Mouse (Mus musculus) cerebellum, adult 11 months (tissue): ENCODE measurements at regions not wholly inside any gene's neighbourhood (a gene's known extent, or its start where the extent isn't known, plus 50 kb on each side); places are given as distances from the start of the nearest gene placed in this dataset.
"Not testable (repeated sequence)": the region's sequence is repeated elsewhere in the genome, so short reads cannot be mapped to it uniquely, and the experiment has no call there.

Source experiments
- DNase-seq: peaks from one replicate; pipeline ENCODE4 v3.0.0; 2022

DNA sequence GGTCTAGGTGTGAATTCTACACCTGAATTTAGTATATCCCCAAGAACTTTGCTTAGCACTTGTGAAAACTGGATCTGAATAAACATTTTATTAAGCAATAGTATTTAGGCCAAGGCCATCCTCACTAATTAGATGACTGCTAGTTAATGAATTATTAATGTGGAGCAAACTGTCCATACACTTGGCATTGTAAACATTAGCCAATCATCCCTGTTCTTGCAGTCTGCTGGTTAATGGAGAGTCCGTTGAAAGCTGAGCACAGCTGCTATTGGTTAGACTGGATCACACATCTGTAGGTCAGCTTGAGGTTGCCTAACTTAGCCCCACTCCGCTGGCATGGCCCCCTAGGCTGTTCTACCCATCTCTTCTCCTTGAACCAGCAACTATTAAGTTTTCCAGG, 826.2 kb upstream of the 4930452B06Rik start:
- no peak for DNase-seq

DNA sequence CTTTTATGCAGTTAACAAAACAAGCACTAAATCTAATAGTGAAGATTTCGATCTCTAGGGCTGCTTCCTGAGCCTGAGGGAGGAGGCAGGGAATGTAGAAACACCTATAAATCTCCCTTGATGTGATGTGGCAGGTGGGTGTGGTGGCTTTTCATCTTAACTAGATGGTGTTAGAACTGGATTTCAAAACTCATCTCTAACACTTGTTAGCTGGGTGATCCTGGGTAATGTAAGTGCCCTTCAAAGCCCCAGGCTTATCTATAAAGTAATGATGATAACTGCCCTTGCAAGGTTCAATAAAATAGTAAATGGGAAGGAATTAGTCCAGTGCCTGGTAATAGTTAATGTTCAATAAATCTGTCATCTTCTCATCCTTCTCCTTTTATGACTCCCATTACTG, 822.5 kb upstream of the 4930452B06Rik start:
- no peak for DNase-seq

- DNase-seq = no peak
These were observed 812.9 kb upstream of the 4930452B06Rik start for GRCm38 (mm10) chr14:9478981-9479380.

GRCm38 (mm10) chr14:9475169-9475568, 809.1 kb upstream of the 4930452B06Rik start:
- DNase-seq = no peak

GRCm38 (mm10) chr14:9469686-9470085, 803.6 kb upstream of the 4930452B06Rik start:
- no peak for DNase-seq

DNA sequence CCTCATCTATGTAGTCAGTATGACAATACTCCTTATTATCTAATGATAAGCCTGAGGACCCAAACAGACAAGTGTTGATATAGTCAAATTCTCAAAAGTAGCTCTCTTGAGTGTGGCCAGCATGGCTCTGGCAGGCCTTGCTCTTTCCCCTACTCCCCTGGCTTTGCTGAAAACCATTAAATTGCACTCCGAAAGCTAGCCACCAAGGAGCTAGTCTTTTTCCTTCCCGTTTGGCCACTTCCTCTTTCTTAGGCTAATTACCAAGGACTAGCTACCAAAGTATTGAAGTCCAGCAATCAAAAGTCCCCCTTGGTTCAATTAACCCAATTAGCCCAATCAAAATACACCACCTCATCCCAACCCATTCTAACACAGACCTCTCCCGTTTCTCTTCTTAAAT, 802.6 kb upstream of the 4930452B06Rik start:
- no peak for DNase-seq

DNA sequence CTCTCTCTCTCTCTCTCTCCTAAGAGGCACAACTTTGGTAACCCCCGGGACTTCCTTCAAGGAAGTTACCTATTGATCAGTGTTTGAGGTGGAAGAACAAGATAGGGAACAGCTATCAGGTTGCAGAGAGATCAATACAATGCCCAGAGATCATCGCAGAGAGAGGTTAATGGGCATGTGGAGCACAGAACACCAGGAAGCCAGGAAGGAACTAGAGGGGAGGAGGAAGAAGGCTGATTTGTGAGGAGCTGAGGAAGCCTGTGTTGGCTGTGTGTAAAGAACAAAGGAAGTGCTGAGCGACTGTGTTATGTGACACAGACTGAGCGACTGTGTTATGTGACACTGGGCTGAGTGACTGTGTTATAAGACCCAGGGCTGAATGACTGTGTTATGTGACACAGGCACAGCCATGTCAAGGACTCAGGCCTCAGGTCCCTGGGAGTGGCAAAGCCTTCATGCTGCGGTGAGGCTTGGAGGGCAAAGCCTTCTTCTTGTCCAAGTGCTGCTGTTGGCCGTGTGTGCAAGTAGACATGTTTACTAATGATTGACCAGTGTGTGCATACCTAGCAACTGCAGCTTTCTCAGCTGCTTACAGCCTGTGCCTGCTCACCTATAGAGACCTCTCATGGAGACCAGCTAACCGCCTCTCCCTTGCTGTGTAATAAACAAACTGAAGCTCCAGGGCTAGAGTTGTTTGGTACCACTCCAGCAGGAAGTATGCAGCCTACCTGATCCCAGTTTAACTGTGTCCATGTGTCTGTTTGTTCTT, 801.8 kb upstream of the 4930452B06Rik start:
- DNase-seq = no peak

DNA sequence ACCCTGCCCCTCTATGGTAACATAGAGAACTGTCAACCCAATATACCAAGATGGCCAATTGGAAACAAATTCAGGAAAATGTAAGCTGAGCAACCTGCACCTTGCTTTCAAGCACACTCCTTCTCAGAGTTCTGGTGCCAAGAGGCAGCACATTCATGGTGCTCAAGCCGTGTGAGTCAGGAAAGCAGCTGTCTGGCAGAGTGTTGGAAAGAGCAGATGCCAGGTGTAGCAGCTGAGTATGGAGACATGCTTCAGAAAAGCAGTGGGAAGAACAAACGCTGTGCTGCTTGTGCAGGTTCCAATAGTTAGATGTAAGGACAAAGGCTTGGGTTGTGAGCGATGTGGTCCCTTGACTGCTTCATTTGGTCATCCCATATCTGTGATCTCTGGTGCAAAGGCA, 794.0 kb upstream of the 4930452B06Rik start:
- no peak for DNase-seq

- no peak for DNase-seq
These were observed 792.8 kb upstream of the 4930452B06Rik start for GRCm38 (mm10) chr14:9458856-9459255.

GRCm38 (mm10) chr14:9457801-9458495, 791.9 kb upstream of the 4930452B06Rik start:
- no peak for DNase-seq

DNA sequence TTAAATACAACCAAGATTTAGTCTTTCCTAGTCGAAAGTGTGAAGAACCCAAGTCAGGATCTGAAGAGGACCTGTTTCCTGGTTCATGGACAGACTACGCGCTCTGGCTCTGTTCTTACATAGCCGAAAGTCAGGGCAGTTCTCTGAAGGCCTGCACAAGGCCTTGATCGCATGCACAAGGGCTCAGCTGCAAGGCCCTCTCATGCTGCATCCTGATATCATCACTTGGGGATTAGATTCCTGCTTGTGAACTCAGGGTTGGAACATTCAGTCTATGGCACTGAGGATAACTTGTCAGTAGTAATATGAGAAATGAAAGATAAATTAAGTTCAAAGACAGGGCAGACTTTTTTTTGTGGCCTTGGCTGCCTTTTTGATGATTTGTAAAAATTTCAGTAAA, 789.9 kb upstream of the 4930452B06Rik start:
- no peak for DNase-seq

DNA sequence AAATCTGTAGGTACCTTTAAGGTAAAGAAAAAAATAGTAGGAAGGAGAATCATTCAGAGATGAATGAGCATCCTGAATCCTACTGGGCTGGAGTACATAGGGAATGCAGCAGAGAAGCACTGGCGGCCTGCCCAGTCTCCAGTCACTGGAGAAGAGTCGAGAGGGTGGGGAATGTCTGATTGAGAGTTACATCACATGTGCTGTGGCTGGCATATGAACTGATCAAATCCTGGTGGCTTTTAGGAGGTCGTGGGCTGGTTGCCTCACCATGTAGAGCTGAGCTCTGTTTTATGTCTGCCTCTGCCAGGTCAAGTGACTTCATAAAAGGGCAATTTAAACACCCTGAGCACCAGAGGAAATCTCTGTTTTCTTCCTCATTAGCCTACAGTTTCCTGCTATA, 783.9 kb upstream of the 4930452B06Rik start:
- DNase-seq = no peak

DNA sequence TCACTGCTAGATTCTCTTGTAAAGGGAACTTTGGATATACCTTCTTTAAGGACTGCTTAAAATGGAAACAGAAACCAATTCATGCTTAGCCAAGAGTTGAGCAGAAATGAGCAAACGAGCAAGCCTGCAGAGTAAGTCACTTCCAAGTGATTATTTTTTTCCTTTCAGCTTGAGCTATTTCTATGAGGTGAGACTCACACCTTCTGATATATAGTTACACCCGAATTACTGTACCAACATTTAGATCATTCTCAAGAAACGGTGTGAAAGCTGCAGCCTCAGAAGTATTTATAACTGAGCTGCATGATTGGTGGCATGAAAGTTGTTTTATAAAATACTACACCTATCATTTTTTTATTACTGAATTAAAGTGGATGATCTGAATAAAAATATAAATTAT, 771.9 kb upstream of the 4930452B06Rik start:
- no peak for DNase-seq

- no peak for DNase-seq
These were observed 769.1 kb upstream of the 4930452B06Rik start for GRCm38 (mm10) chr14:9435136-9435535.

DNA sequence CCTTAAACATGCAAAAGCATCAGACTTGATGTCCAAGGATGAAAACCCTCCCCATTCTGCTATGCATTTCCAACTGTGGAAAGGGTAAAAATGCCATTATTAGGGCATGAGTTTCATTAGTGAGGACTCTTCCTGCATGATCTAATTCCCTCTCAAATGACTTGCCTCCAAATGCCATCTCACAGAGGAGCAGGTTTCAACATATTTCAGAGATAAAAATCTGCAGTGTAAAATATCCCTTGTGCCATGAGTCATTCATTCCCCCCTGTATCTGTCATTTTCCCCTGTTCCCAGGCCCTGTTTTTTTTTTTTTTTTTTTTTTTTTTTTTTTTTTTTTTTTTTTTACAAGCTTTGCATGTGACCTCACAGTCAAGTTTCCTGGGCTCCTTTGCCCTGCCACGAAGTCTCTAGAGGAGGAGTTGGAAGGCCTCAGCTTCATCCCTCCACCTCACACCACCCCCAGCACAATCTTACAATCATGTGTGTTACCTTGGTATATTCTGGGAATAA, 767.1 kb upstream of the 4930452B06Rik start:
- no peak for DNase-seq

DNA sequence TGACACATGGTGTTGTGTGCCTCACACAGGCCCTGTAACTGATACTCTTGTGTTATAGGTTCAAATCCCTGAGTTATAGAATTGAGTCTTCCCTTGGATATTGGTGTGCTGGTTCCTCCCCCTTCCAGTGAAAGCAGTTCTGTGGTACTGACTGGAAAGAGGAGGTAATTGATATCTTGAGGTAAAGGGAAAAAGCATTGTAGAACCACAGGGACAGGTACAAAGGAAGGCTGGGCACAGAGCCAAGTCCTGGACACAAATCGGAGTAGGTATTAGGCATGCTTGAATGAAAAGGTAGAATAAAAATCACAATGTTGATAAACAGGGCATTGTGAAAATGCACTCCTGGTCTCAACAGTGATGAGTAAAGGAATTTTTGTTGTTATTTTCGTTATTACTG, 765.8 kb upstream of the 4930452B06Rik start:
- DNase-seq = no peak

- no peak for DNase-seq
These were observed 745.9 kb upstream of the 4930452B06Rik start for GRCm38 (mm10) chr14:9411822-9412403.

GRCm38 (mm10) chr14:9403688-9404087, 737.6 kb upstream of the 4930452B06Rik start:
- no peak for DNase-seq

DNA sequence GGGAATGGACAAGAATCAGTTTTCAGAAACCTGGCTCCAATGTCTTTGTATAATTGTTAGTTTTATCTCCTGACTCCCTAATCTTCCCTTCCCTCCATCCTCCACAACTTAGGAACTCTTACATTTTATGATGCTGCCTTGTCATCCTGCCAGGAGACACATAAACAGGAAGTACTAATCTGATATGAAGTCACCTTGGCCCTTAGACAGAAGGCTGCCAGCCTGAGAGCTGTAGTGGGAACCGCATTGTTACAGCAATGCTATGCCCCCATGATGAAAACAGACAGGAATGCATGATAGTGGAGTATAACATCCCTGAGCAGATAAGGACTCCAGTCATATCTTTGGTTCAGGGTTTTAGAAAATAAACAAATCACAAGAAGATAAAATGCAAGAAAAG, 734.8 kb upstream of the 4930452B06Rik start:
- DNase-seq = no peak

GRCm38 (mm10) chr14:9393271-9393771, 727.3 kb upstream of the 4930452B06Rik start:
- peak; percentile 25 for DNase-seq

DNA sequence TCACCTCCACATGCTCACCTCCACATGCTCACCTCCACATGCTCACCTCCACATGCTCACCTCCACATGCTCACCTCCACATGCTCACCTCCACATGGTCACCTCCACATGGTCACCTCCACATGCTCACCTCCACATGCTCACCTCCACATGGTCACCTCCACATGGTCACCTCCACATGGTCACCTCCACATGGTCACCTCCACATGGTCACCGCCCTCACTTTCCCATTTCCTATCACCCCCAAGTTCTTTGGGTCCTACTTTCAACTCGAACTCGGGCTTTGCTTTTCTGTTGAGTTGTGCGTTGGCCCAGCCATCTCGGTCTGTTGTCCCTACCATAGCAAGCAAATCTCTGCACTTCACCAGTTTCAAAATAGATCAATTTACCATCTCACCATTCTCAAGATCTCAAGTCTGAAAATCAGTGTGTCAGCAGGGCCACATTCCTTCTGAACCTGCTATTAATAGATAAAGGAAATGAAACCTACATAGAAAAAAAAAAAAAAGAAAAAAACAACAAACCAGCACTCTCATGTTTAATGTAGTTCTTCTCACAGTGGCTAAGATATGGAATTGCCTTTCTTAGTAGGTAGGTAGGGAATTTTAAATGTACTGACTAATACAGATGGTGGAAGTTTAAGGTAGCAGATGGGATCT, 724.0 kb upstream of the 4930452B06Rik start:
- not testable (repeated sequence) for DNase-seq

DNA sequence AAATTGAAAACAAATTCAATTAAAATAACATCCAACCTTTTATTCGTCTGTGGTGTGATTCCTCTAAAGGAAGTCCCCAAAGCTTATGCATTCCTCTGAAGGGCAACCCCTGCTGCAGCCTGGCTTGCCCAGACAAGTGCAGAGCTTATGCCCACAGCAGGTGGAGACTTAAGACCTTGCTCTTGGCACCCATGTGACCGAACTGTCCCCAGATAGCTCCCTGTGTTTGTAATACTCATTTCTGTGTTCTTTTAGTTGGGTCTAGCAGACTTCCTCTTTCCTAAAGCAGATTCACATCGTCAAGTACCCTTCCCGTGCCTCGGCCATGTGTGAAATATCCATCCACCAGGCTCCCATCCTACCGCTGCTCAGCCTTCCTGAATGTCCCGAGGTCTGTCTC, 723.1 kb upstream of the 4930452B06Rik start:
- no peak for DNase-seq
